Mouse (Mus musculus): ENCODE measurements around the gene Cct5. TPM values are rescaled to one million over a fixed set of nuclear protein-coding genes. Genes with fewer than 3 reads are reported as not detected.

Gene Cct5
- total and polyA plus RNA-seq, 3 experiments: 858 to 1,445 (median 883) TPM

- dilution Hi-C loops (cut with MboI; ENCODE audit: extremely low pct_ligation_motif_present, extremely low pct_unique_long_range_greater_than_20kb, low sequenced_read_pairs) (no loop called here), in situ Hi-C loops (cut with MboI; ENCODE audit: low pct_ligation_motif_present, low pct_unique_long_range_greater_than_20kb, low sequenced_read_pairs) (no loop called here)
- DNase-seq (ENCODE audit: extremely low read depth): no peak
- H3K79me2 ChIP-seq (replicated peaks; ENCODE audit: control insufficient read depth, extremely low read depth, insufficient read depth, poor library complexity, severe bottlenecking): no peaks in the 10 kb centered on the region; the same call in 1 of the 2 replicates
- no peak overlapping the region for H3K4me3 ChIP-seq (replicated peaks in 1 of 3; ENCODE audit: low read depth in 2 of 3, low read length in 2 of 3, poor library complexity in 1 of 3)
- no peaks in the 10 kb centered on the region for H3K9me3 ChIP-seq (replicated peaks; ENCODE audit: low read length)
- H3K36me3 ChIP-seq (replicated peaks in 1 of 2; ENCODE audit: control insufficient read depth in 1 of 2, insufficient read depth in 1 of 2, low read length in 1 of 2): peaks cover 61 to 66% of the 10 kb centered on the region in 2 experiments
- H3K27ac ChIP-seq (ENCODE audit: insufficient read depth, low read depth): no peak overlapping the region
- no peak overlapping the region for H3K4me2 ChIP-seq (ENCODE audit: insufficient read depth, low read depth, poor library complexity, severe bottlenecking)
- no peaks in the 10 kb centered on the region for H3K27me3 ChIP-seq (replicated peaks)
- H3K4me1 ChIP-seq (ENCODE audit: control insufficient read depth in 1 of 2, insufficient read depth in 2 of 2): peaks cover 5 to 19% of the 10 kb centered on the region in 2 experiments; a peak in 3 of 4 replicates
- TF ChIP-seq GABPA (IDR thresholded peaks at IDR 0.05; ENCODE audit: insufficient replicate concordance, low read depth, low read length): no peak
- no peak for TF ChIP-seq TCF12 (IDR thresholded peaks at IDR 0.05; ENCODE audit: low read depth, low read length)
- no peak overlapping the region for H3K9ac ChIP-seq (ENCODE audit: insufficient read depth, low read depth)
Observed at GRCm38 (mm10) chr15:31590176-31590575, 11.4 kb downstream of the Cct5 start.

- H3K36me3 ChIP-seq (replicated peaks in 1 of 2; ENCODE audit: control insufficient read depth in 1 of 2, insufficient read depth in 1 of 2, low read length in 1 of 2): peaks cover 51 to 55% of the 10 kb centered on the region in 2 experiments
- in situ Hi-C loops (cut with MboI; ENCODE audit: low pct_ligation_motif_present, low pct_unique_long_range_greater_than_20kb, low sequenced_read_pairs): loop anchor here (5.0 to 10.0 kb wide), 3 partner anchors 54 to 277 kb away; partner anchors contain the start of gene March6
- dilution Hi-C loops (cut with MboI; ENCODE audit: extremely low pct_ligation_motif_present, extremely low pct_unique_long_range_greater_than_20kb, low sequenced_read_pairs): no loop called here
Observed at GRCm38 (mm10) chr15:31588989-31589640, 12.5 kb downstream of the Cct5 start.

GRCm38 (mm10) chr15:31587789-31588188 lies 13.8 kb downstream of the Cct5 start:
- dilution Hi-C loops (cut with MboI; ENCODE audit: extremely low pct_ligation_motif_present, extremely low pct_unique_long_range_greater_than_20kb, low sequenced_read_pairs) (no loop called here), in situ Hi-C loops (cut with MboI; ENCODE audit: low pct_ligation_motif_present, low pct_unique_long_range_greater_than_20kb, low sequenced_read_pairs) (loop anchor here (5.0 to 10.0 kb wide), 3 partner anchors 53 to 275 kb away; partner anchors contain the start of gene March6)
- Histone ChIP-seq H3K9ac (ENCODE audit: insufficient read depth, low read depth) (no peak overlapping the region), H3K4me1 (ENCODE audit: control insufficient read depth in 1 of 2, insufficient read depth in 2 of 2) (peaks cover 10 to 25% of the 10 kb centered on the region in 2 experiments; a peak in 3 of 4 replicates), H3K79me2 (replicated peaks; ENCODE audit: control insufficient read depth, extremely low read depth, insufficient read depth, poor library complexity, severe bottlenecking) (no peaks in the 10 kb centered on the region), H3K4me3 (replicated peaks in 1 of 3; ENCODE audit: low read depth in 2 of 3, low read length in 2 of 3, poor library complexity in 1 of 3) (no peak overlapping the region), H3K27ac (ENCODE audit: insufficient read depth, low read depth) (no peak overlapping the region), H3K36me3 (replicated peaks in 1 of 2; ENCODE audit: control insufficient read depth in 1 of 2, insufficient read depth in 1 of 2, low read length in 1 of 2) (peaks cover 38 to 42% of the 10 kb centered on the region in 2 experiments), H3K9me3 (replicated peaks; ENCODE audit: low read length) (no peaks in the 10 kb centered on the region), H3K27me3 (replicated peaks) (no peaks in the 10 kb centered on the region), H3K4me2 (ENCODE audit: insufficient read depth, low read depth, poor library complexity, severe bottlenecking) (no peak overlapping the region)
- DNase-seq (ENCODE audit: extremely low read depth): no peak
- no peak for TF ChIP-seq MAZ (IDR thresholded peaks at IDR 0.05; ENCODE audit: low read depth, low read length)
- no peak for TF ChIP-seq ZKSCAN1 (IDR thresholded peaks at IDR 0.05; ENCODE audit: borderline replicate concordance, low read depth, low read length)
- TF ChIP-seq ZNF384 (IDR thresholded peaks at IDR 0.05; ENCODE audit: low read depth, low read length): no peak
- TF ChIP-seq POLR2AphosphoS2 (IDR thresholded peaks at IDR 0.05; ENCODE audit: low read depth, low read length): peak; percentile 22; the same call in 1 of the 2 replicates

More at GRCm38 (mm10) chr15:31588989-31589640, 12.5 kb downstream of the Cct5 start:
- no peaks in the 10 kb centered on the region for H3K9me3 ChIP-seq (replicated peaks; ENCODE audit: low read length)
- peak; percentile 53; the same call in 1 of the 2 replicates for TF ChIP-seq CHD2 (IDR thresholded peaks at IDR 0.05; ENCODE audit: low read length)
- peak; percentile 49 for TF ChIP-seq POLR2A (IDR thresholded peaks at IDR 0.05; ENCODE audit: low read depth, low read length)
- TF ChIP-seq ZC3H11A (IDR thresholded peaks at IDR 0.05; ENCODE audit: low read depth, low read length): no peak
- TF ChIP-seq SIN3A (IDR thresholded peaks at IDR 0.05; ENCODE audit: low read length): peak; percentile 32; the same call in 1 of the 2 replicates
- TF ChIP-seq POLR2AphosphoS2 (IDR thresholded peaks at IDR 0.05; ENCODE audit: low read depth, low read length): peak; percentile 95
- H3K9ac ChIP-seq (ENCODE audit: insufficient read depth, low read depth): no peak overlapping the region
- no peak for DNase-seq (ENCODE audit: extremely low read depth)
- no peaks in the 10 kb centered on the region for H3K27me3 ChIP-seq (replicated peaks)
- H3K79me2 ChIP-seq (replicated peaks; ENCODE audit: control insufficient read depth, extremely low read depth, insufficient read depth, poor library complexity, severe bottlenecking): no peaks in the 10 kb centered on the region
- no peak overlapping the region for H3K4me3 ChIP-seq (replicated peaks in 1 of 3; ENCODE audit: low read depth in 2 of 3, low read length in 2 of 3, poor library complexity in 1 of 3)
- H3K4me2 ChIP-seq (ENCODE audit: insufficient read depth, low read depth, poor library complexity, severe bottlenecking): no peak overlapping the region
- no peak overlapping the region for H3K27ac ChIP-seq (ENCODE audit: insufficient read depth, low read depth)
- H3K4me1 ChIP-seq (ENCODE audit: control insufficient read depth in 1 of 2, insufficient read depth in 2 of 2): peaks cover 8 to 23% of the 10 kb centered on the region in 2 experiments; a peak in 3 of 4 replicates

Measured in CH12.LX (cell line).